17 mouse cellular contexts compared by ENCODE assay signal in genomic region chr10:85526657-85527056, GRCm38 (mm10).
A peak's percentile ranks its signal among the peaks of the same experiment; 100 is the strongest.
DNase-seq lines count a peak whose midpoint lies in the region; ATAC-seq lines count a peak whose summit lies in the region.
"Had no signal": no experiment of that assay in that cellular context is flagged by ENCODE, and none has a peak within 500 bp of the region (broad histone marks: within the 10 kb centered on the region; RNA-seq: fewer than 3 reads in every experiment).

No protein-coding gene starts in this region.

- DNase-seq in hindbrain, embryonic 10.5 days (ENCODE audit: low spot score): no peak
- peak; percentile 40 for DNase-seq in R1 (ENCODE audit: low read depth, low spot score)
- no peak for DNase-seq in embryo, embryonic 9.5 days (ENCODE audit: extremely low spot score)
- no peak for DNase-seq in embryo, embryonic 11 days
- DNase-seq: gastrocnemius, postnatal 14 days; heart, postnatal 10 days; kidney, adult 18-20 months; thymus, postnatal 25 days had no signal

- WGBS in hindbrain, embryonic 10.5 days: 60% methylated on average over 2 of the region's 2 CpGs
- WGBS in hindbrain, embryonic 16.5 days: 40% methylated on average over 2 of the region's 2 CpGs
- 58% methylated on average over 2 of the region's 2 CpGs for WGBS in hindbrain, embryonic 15.5 days
- 63% methylated on average over 2 of the region's 2 CpGs for WGBS in midbrain, embryonic 15.5 days

- no peaks in the 10 kb centered on the region for H3K36me3 ChIP-seq in hindbrain, embryonic 10.5 days
- no peaks in the 10 kb centered on the region for H3K36me3 ChIP-seq in hindbrain, embryonic 16.5 days (ENCODE audit: control insufficient read depth, insufficient read depth, low read length)
- no peaks in the 10 kb centered on the region for H3K36me3 ChIP-seq in hindbrain, embryonic 15.5 days
- H3K36me3 ChIP-seq in midbrain, embryonic 15.5 days (replicated peaks): no peaks in the 10 kb centered on the region
- H3K36me3 ChIP-seq: limb, embryonic 15.5 days; neural tube, embryonic 12.5 days had no signal

- no peaks in the 10 kb centered on the region for H3K27me3 ChIP-seq in hindbrain, embryonic 10.5 days (ENCODE audit: insufficient read depth, poor library complexity, severe bottlenecking)
- no peaks in the 10 kb centered on the region for H3K27me3 ChIP-seq in hindbrain, embryonic 16.5 days (replicated peaks; ENCODE audit: control insufficient read depth, insufficient read depth, low read length)
- no peaks in the 10 kb centered on the region for H3K27me3 ChIP-seq in hindbrain, embryonic 15.5 days
- H3K27me3 ChIP-seq in midbrain, embryonic 15.5 days (replicated peaks): no peaks in the 10 kb centered on the region
- H3K27me3 ChIP-seq: limb, embryonic 15.5 days; neural tube, embryonic 12.5 days; Patski had no signal

- peak overlapping the region; percentile 59; the same call in 1 of the 2 replicates for H3K27ac ChIP-seq in hindbrain, embryonic 10.5 days
- H3K27ac ChIP-seq in hindbrain, embryonic 16.5 days (ENCODE audit: low read depth, low read length): no peak overlapping the region
- peak overlapping the region; percentile 31 for H3K27ac ChIP-seq in hindbrain, embryonic 15.5 days (replicated peaks)
- H3K27ac ChIP-seq in midbrain, embryonic 15.5 days: peak overlapping the region; percentile 35
- H3K27ac ChIP-seq: kidney, postnatal 0 days; limb, embryonic 15.5 days; neural tube, embryonic 12.5 days had no signal

- H3K9ac ChIP-seq in hindbrain, embryonic 16.5 days (ENCODE audit: low read depth, low read length): no peak overlapping the region
- no peak overlapping the region for H3K9ac ChIP-seq in hindbrain, embryonic 15.5 days
- no peak overlapping the region for H3K9ac ChIP-seq in midbrain, embryonic 15.5 days
- H3K9ac ChIP-seq: limb, embryonic 15.5 days; neural tube, embryonic 12.5 days had no signal

- peaks cover 19% of the 10 kb centered on the region for H3K4me1 ChIP-seq in hindbrain, embryonic 10.5 days (replicated peaks)
- H3K4me1 ChIP-seq in hindbrain, embryonic 16.5 days (ENCODE audit: control insufficient read depth, insufficient read depth, low read depth, low read length): peaks cover 25% of the 10 kb centered on the region
- H3K4me1 ChIP-seq in hindbrain, embryonic 15.5 days (replicated peaks): peaks cover 37% of the 10 kb centered on the region
- H3K4me1 ChIP-seq in midbrain, embryonic 15.5 days: peaks cover 26% of the 10 kb centered on the region

- no peak overlapping the region for H3K4me3 ChIP-seq in hindbrain, embryonic 10.5 days
- H3K4me3 ChIP-seq in hindbrain, embryonic 16.5 days (ENCODE audit: low read length): no peak overlapping the region
- no peak overlapping the region for H3K4me3 ChIP-seq in hindbrain, embryonic 15.5 days
- H3K4me3 ChIP-seq in midbrain, embryonic 15.5 days: no peak overlapping the region
- H3K4me3 ChIP-seq: limb, embryonic 15.5 days; neural tube, embryonic 12.5 days had no signal

- H3K4me2 ChIP-seq in hindbrain, embryonic 16.5 days (ENCODE audit: low read length): no peak overlapping the region
- H3K4me2 ChIP-seq in hindbrain, embryonic 15.5 days: no peak overlapping the region
- no peak overlapping the region for H3K4me2 ChIP-seq in midbrain, embryonic 15.5 days
- H3K4me2 ChIP-seq: limb, embryonic 15.5 days; neural tube, embryonic 12.5 days had no signal

- H3K9me3 ChIP-seq in hindbrain, embryonic 10.5 days: no peaks in the 10 kb centered on the region
- H3K9me3 ChIP-seq in hindbrain, embryonic 16.5 days (ENCODE audit: control insufficient read depth, low read length): no peaks in the 10 kb centered on the region
- no peaks in the 10 kb centered on the region for H3K9me3 ChIP-seq in hindbrain, embryonic 15.5 days
- no peaks in the 10 kb centered on the region for H3K9me3 ChIP-seq in midbrain, embryonic 15.5 days
- H3K9me3 ChIP-seq: limb, embryonic 15.5 days; neural tube, embryonic 12.5 days had no signal

- no peak for ATAC-seq in hindbrain, embryonic 16.5 days
- peak; percentile 12; the same call in 1 of the 2 replicates for ATAC-seq in hindbrain, embryonic 15.5 days (ENCODE audit: low FRiP score, low read depth)
- ATAC-seq in midbrain, embryonic 15.5 days (replicated peaks): no peak
- ATAC-seq: forebrain, embryonic 14.5 days; lung, postnatal 0 days; Patski had no signal
